Mouse (Mus musculus): Measurements from ENCODE around the gene Inhbe. TPM values are rescaled to one million over a fixed set of nuclear protein-coding genes. Genes with fewer than 3 reads are reported as not detected.

Inhbe gene
- polyA plus RNA-seq (2015; fragmentation: Nextera tagmentation; extraction: Ambion mirVana) = 0.06 TPM in 1 of 2 replicates, not detected in the other

GRCm38 (mm10) chr10:127353909-127354895 is at the start of gene Inhbe:
TSS of gene Inhbe (minus strand) at chr10:127354411.
- Histone ChIP-seq H3K4me1 (peaks cover 11% of the 10 kb centered on the region; the same call in 1 of the 2 replicates), H3K4me3 (no peak within 1 kb of the TSS), H3K9ac (no peak within 1 kb of the TSS), H3K27me3 (replicated peaks) (peaks cover 35% of the 10 kb centered on the region), H3K36me3 (no peaks in the 10 kb centered on the region), H3K27ac (replicated peaks) (0 out of 2 replicates have a peak within 1 kb of the TSS, but pooled peaks have one; percentile 50), H3K9me3 (no peaks in the 10 kb centered on the region), H3K4me2 (no peak within 1 kb of the TSS)
- ATAC-seq (ENCODE audit: extremely low read depth, insufficient number of reproducible peaks, low FRiP score, low TSS enrichment) = no peak
- WGBS = 63% methylated on average over 18 of the region's 18 CpGs

GRCm38 (mm10) chr10:127391774-127392173 is 37.6 kb upstream of the Inhbe start:
- H3K27ac ChIP-seq (replicated peaks) = no peak overlapping the region
- H3K4me2 ChIP-seq = no peak overlapping the region
- peaks cover 5% of the 10 kb centered on the region for H3K4me1 ChIP-seq
- H3K4me3 ChIP-seq = no peak overlapping the region
- H3K9ac ChIP-seq = no peak overlapping the region
- H3K9me3 ChIP-seq = no peaks in the 10 kb centered on the region
- no peaks in the 10 kb centered on the region for H3K27me3 ChIP-seq (replicated peaks)
- no peak for ATAC-seq (ENCODE audit: extremely low read depth, insufficient number of reproducible peaks, low FRiP score, low TSS enrichment)
- H3K36me3 ChIP-seq = peaks cover 53% of the 10 kb centered on the region
- 76% methylated on average over 6 of the region's 6 CpGs for WGBS

- ATAC-seq (ENCODE audit: extremely low read depth, insufficient number of reproducible peaks, low FRiP score, low TSS enrichment) = no peak
- peak overlapping the region; percentile 81 for H3K4me2 ChIP-seq
- H3K9ac ChIP-seq = peak overlapping the region; percentile 95
- H3K4me3 ChIP-seq = peak overlapping the region; percentile 73
- H3K27ac ChIP-seq (replicated peaks) = peak overlapping the region; percentile 98
- no peaks in the 10 kb centered on the region for H3K36me3 ChIP-seq
- H3K4me1 ChIP-seq = peaks cover 43% of the 10 kb centered on the region
- H3K9me3 ChIP-seq = no peaks in the 10 kb centered on the region
- WGBS = 52% methylated on average over 2 of the region's 2 CpGs
- H3K27me3 ChIP-seq (replicated peaks) = no peaks in the 10 kb centered on the region
These were observed 27.5 kb upstream of the Inhbe start for GRCm38 (mm10) chr10:127381743-127382134.

GRCm38 (mm10) chr10:127380767-127381742 is 26.8 kb upstream of the Inhbe start:
- WGBS = under 1% methylated on average over 18 of the region's 79 CpGs

GRCm38 (mm10) chr10:127380251-127380691 is 26.1 kb upstream of the Inhbe start, which contains the start of gene R3hdm2:
TSS of gene R3hdm2 (plus strand) at chr10:127380327.
- peak within 1 kb of the TSS; percentile 81 for H3K4me2 ChIP-seq
- under 1% methylated on average over 40 of the region's 53 CpGs for WGBS
- no peaks in the 10 kb centered on the region for H3K36me3 ChIP-seq
- peak; percentile 93 for ATAC-seq (ENCODE audit: extremely low read depth, insufficient number of reproducible peaks, low FRiP score, low TSS enrichment)
- peak within 1 kb of the TSS; percentile 98 for H3K27ac ChIP-seq (replicated peaks)
- peak within 1 kb of the TSS; percentile 95 for H3K9ac ChIP-seq
- peaks cover 31% of the 10 kb centered on the region for H3K4me1 ChIP-seq
- H3K4me3 ChIP-seq = peak within 1 kb of the TSS; percentile 73
- H3K9me3 ChIP-seq = 0 out of 2 replicates have a peak, but pooled peaks cover 3% of the 10 kb centered on the region
- no peaks in the 10 kb centered on the region for H3K27me3 ChIP-seq (replicated peaks)

More at GRCm38 (mm10) chr10:127380767-127381742, 26.8 kb upstream of the Inhbe start:
- Histone ChIP-seq H3K27me3 (replicated peaks) (no peaks in the 10 kb centered on the region), H3K4me2 (peak overlapping the region; percentile 81), H3K36me3 (no peaks in the 10 kb centered on the region), H3K9ac (peak overlapping the region; percentile 95), H3K4me1 (peaks cover 38% of the 10 kb centered on the region), H3K4me3 (peak overlapping the region; percentile 73), H3K27ac (replicated peaks) (peak overlapping the region; percentile 98), H3K9me3 (0 out of 2 replicates have a peak, but pooled peaks cover 2% of the 10 kb centered on the region)
- ATAC-seq (ENCODE audit: extremely low read depth, insufficient number of reproducible peaks, low FRiP score, low TSS enrichment) = peak; percentile 84

- ATAC-seq (ENCODE audit: extremely low read depth, insufficient number of reproducible peaks, low FRiP score, low TSS enrichment) = no peak
- 0 out of 2 replicates have a peak, but pooled peaks cover 3% of the 10 kb centered on the region for H3K9me3 ChIP-seq
- peak overlapping the region; percentile 73 for H3K4me3 ChIP-seq
- H3K27me3 ChIP-seq (replicated peaks) = no peaks in the 10 kb centered on the region
- peak overlapping the region; percentile 95 for H3K9ac ChIP-seq
- peak overlapping the region; percentile 98 for H3K27ac ChIP-seq (replicated peaks)
- no peaks in the 10 kb centered on the region for H3K36me3 ChIP-seq
- WGBS = 86% methylated on average over 8 of the region's 8 CpGs
- peak overlapping the region; percentile 70 for H3K4me2 ChIP-seq
- H3K4me1 ChIP-seq = peaks cover 26% of the 10 kb centered on the region
These were observed 25.4 kb upstream of the Inhbe start for GRCm38 (mm10) chr10:127379654-127380053.

- WGBS = 60% methylated on average over 3 of the region's 3 CpGs
- ATAC-seq (ENCODE audit: extremely low read depth, insufficient number of reproducible peaks, low FRiP score, low TSS enrichment) = no peak
- Histone ChIP-seq H3K9ac (no peak overlapping the region), H3K4me3 (no peak overlapping the region), H3K36me3 (no peaks in the 10 kb centered on the region), H3K4me2 (no peak overlapping the region), H3K9me3 (0 out of 2 replicates have a peak, but pooled peaks cover 3% of the 10 kb centered on the region), H3K27me3 (replicated peaks) (no peaks in the 10 kb centered on the region), H3K27ac (replicated peaks) (no peak overlapping the region), H3K4me1 (peaks cover 13% of the 10 kb centered on the region)
These were observed 23.5 kb upstream of the Inhbe start for GRCm38 (mm10) chr10:127377700-127378099.

GRCm38 (mm10) chr10:127371023-127371422 is 16.8 kb upstream of the Inhbe start:
- ATAC-seq (ENCODE audit: extremely low read depth, insufficient number of reproducible peaks, low FRiP score, low TSS enrichment) = no peak
- no peaks in the 10 kb centered on the region for H3K36me3 ChIP-seq
- no peaks in the 10 kb centered on the region for H3K4me1 ChIP-seq
- H3K27ac ChIP-seq (replicated peaks) = no peak overlapping the region
- WGBS = 75% methylated on average over 2 of the region's 2 CpGs
- peaks cover 5% of the 10 kb centered on the region; the same call in 1 of the 2 replicates for H3K27me3 ChIP-seq (replicated peaks)
- H3K4me3 ChIP-seq = no peak overlapping the region
- H3K9me3 ChIP-seq = 0 out of 2 replicates have a peak, but pooled peaks cover under 1% of the 10 kb centered on the region
- H3K9ac ChIP-seq = no peak overlapping the region
- no peak overlapping the region for H3K4me2 ChIP-seq

- H3K9me3 ChIP-seq = no peaks in the 10 kb centered on the region
- H3K4me3 ChIP-seq = no peak within 1 kb of the TSS
- WGBS = 64% methylated on average over 22 of the region's 22 CpGs
- H3K27ac ChIP-seq (replicated peaks) = no peak within 1 kb of the TSS
- no peak within 1 kb of the TSS for H3K4me2 ChIP-seq
- H3K4me1 ChIP-seq = no peaks in the 10 kb centered on the region
- no peak within 1 kb of the TSS for H3K9ac ChIP-seq
- H3K27me3 ChIP-seq (replicated peaks) = peaks cover 5% of the 10 kb centered on the region; the same call in 1 of the 2 replicates
- no peaks in the 10 kb centered on the region for H3K36me3 ChIP-seq
- ATAC-seq (ENCODE audit: extremely low read depth, insufficient number of reproducible peaks, low FRiP score, low TSS enrichment) = no peak
These were observed 15.9 kb upstream of the Inhbe start, which contains the start of gene Inhbc for GRCm38 (mm10) chr10:127369834-127370820. TSS of gene Inhbc (minus strand) at chr10:127370431.

GRCm38 (mm10) chr10:127368273-127368672 is 14.1 kb upstream of the Inhbe start:
- Histone ChIP-seq H3K27me3 (replicated peaks) (peaks cover 5% of the 10 kb centered on the region; the same call in 1 of the 2 replicates), H3K36me3 (no peaks in the 10 kb centered on the region), H3K4me1 (no peaks in the 10 kb centered on the region), H3K9ac (no peak overlapping the region), H3K9me3 (no peaks in the 10 kb centered on the region), H3K27ac (replicated peaks) (no peak overlapping the region), H3K4me2 (no peak overlapping the region), H3K4me3 (no peak overlapping the region)
- WGBS = 77% methylated on average over 2 of the region's 2 CpGs
- no peak for ATAC-seq (ENCODE audit: extremely low read depth, insufficient number of reproducible peaks, low FRiP score, low TSS enrichment)
